Mouse (Mus musculus) right cerebral cortex, postnatal 4 days (tissue): ENCODE results near the gene Dicer1.
A peak's percentile ranks its signal among the peaks of the same experiment; 100 is the strongest.
"Not testable (repeated sequence)": the region's sequence is repeated elsewhere in the genome, so short reads cannot be mapped to it uniquely, and the experiment has no call there.

Source experiments
- DNase-seq: peaks from one replicate; pipeline ENCODE4 v3.0.0-alpha.2; 2022

The Dicer1 gene

GRCm38 (mm10) chr12:104740841-104741787, 10.6 kb downstream of the Dicer1 start:
- no peak for DNase-seq

- no peak for DNase-seq
Observed at GRCm38 (mm10) chr12:104738931-104739330, 12.8 kb downstream of the Dicer1 start.

DNA sequence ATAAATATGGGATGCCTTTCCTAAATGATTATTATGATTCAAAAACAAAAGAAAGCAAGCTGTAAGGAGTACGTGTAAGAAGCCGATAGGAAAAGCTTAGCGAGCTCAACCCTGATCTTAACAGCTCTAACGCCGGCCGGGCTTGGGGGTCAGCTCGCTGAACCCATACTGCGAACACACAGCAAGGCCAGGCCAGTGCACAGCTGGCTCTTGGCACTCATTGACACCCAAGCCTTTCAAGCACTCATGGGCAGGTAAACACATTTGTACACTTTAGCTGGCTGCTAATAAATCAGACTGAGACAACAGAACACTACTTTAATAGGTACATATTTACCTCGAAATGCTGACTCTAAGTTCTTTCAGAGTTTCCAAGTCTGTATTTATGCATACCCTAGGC, 13.3 kb downstream of the Dicer1 start:
- no peak for DNase-seq

DNA sequence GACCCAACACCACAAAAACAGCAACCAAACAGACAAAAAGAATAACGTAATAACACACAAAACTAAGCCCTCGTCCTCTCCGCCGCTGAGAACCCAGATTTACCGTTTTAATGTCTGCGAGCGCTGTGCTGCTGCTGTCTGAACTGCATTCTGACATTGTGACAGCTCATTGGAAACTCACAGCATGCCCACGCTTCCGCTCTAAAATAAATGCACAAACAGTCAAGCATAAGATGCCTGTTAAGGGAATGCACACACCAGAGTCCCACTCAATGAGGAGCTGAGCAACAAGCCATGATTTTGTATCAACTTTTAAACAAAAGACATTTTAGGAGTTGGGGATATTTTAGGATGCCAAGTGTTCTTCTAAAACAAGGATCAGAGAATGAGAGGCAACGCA, 14.1 kb downstream of the Dicer1 start:
- no peak for DNase-seq

DNA sequence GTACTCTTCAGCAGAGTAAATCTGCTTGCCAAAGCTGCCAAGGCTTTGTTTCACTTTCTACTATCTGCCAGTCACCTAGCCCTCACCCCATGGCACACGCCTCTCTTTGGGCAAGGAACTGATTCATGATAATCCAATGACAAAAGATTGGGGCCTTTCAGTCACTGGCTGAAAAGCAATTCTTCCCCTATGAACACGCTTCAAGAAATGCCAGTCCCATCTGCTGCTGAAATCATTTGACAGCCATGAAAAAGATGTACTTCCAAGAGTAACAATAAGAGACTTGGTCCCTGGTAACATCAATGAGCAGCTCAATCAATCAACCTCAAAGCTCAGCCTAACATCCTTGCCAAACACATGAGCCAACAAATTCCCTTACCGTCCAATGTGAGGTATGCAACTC, 15.8 kb downstream of the Dicer1 start:
- no peak for DNase-seq

- DNase-seq = no peak
Observed at GRCm38 (mm10) chr12:104733165-104733564, 18.6 kb downstream of the Dicer1 start.

GRCm38 (mm10) chr12:104731782-104732181, 20.0 kb downstream of the Dicer1 start:
- DNase-seq = no peak

DNA sequence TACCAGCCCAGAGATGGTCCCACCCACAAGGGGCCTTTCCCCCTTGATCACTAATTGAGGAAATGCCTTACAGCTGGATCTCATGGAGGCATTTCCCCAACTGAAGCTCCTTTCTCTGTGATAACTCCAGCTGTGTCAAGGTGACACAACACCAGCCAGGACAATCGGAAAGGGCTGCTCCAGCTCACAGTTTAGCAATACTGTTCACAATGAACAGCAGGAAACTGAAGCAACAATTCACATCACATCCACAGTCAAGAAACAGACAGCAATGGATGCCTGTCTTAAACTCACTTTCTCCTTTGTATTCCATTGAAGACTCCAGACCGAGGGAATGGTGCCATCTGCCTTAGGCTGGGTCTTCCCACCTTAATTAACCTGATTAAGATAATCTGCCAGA, 25.3 kb downstream of the Dicer1 start:
- DNase-seq = not testable (repeated sequence)

GRCm38 (mm10) chr12:104722056-104722455, 29.7 kb downstream of the Dicer1 start:
- no peak for DNase-seq

DNA sequence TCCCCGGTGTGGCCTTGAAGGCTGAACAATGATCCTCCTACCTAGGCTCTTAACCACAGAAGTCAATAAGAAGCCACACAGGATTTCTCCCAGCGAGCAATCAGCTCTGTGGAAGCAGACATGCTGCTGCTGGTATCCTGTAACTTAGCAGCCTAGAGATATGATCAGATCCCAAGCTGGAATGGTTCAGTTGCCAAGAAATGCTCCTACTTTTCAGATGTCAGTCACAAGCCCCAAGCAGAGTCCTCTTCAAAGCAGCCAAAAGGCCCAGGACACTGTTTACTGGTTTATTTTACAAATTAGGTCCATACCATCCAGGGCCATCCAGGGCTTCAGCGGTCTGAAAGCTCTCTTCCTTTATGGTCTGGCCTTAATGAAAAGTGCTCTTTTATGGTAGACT, 30.7 kb downstream of the Dicer1 start:
- DNase-seq = no peak

GRCm38 (mm10) chr12:104718956-104719355, 32.8 kb downstream of the Dicer1 start:
- DNase-seq = no peak

- DNase-seq = no peak
Observed at GRCm38 (mm10) chr12:104716409-104716808, 35.3 kb downstream of the Dicer1 start.

DNA sequence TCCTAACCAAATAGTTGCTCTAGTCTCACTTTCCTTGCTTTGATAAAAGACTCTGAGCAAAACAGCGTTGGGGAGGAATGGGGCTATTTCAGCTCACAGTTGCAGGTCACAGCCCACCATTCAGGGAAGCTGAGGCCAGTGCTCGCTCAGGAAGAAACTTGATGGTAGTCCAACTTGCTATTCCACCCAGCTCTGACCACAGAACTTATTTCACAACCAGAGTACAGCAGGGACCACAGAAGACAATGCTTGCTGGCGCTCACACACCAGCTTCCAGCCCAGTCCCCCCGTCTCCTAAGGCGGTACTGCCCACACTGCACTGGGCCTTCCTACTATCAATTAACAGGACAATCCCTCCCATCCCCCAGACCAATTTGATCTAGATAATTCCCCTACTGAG, 36.3 kb downstream of the Dicer1 start:
- DNase-seq = no peak

- DNase-seq = no peak
Observed at GRCm38 (mm10) chr12:104700266-104700665, 51.5 kb downstream of the Dicer1 start.

DNA sequence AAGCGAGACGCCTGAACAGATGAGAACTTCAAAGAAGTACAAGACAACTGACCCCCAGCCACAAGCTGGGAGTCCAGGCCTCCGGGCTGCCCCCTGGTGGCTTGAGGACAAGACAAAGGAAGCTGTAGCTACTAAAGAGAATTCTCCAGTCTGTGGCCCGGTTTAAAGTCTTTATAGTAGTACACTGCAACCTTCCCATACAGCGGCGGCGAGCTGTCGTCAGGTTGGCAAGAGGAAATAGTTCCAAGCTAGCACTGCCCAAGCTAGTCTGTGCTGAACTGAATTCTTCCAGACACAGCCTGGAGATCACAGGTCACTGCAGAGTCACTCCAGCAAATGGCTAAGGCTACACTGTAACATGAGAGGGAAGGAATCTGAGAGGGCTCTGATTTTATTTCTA, 52.0 kb downstream of the Dicer1 start:
- peak; percentile 79 for DNase-seq

DNA sequence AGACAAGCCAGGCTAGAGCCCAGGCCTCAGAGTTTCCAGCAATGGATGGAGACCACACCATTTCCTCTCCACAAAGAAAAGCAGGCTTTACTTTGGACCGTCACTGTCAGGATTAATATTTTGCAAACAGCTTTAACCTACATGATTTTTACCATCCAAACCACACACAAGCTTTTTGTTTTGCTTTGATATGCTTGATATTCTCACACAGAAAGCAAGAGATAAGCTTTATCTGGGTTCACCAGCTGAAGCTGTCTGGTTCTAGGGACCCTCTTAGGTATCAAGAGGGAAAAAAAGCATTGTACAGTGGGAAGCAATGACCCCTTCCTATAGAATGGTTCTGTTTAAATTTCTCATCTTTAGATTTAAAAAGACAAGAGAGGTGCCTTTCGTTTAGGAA, 56.2 kb downstream of the Dicer1 start:
- DNase-seq = no peak

GRCm38 (mm10) chr12:104692864-104693263, 58.9 kb downstream of the Dicer1 start:
- DNase-seq = no peak

GRCm38 (mm10) chr12:104690412-104690811, 61.3 kb downstream of the Dicer1 start:
- DNase-seq = no peak

GRCm38 (mm10) chr12:104688870-104689269, 62.9 kb downstream of the Dicer1 start:
- DNase-seq = no peak

DNA sequence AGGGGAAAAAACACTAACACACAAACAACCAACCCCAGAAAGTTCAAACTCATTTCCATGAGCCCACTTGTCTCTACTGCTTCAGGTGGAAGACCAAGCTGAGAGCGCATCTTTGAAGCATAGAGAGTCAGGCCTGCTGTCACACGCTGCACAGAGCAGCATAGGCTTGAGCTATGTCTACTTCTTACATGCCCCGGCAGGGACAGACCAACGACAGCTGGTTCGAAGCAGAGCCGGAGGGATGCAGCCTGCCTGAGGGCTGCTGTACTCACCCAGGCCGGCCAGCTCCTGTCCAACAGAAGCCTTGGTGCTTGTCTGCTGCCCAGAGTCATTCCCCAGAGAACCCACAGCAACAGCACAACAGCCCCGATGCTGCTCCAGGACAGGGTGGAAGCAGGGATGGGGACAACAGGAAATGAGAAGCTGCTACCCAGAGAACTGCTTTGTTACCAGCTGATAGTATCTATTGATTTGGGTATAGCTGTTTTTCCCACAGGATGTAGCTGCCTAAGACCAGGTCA, 67.3 kb downstream of the Dicer1 start:
- no peak for DNase-seq

GRCm38 (mm10) chr12:104679819-104680132, 72.0 kb downstream of the Dicer1 start:
- no peak for DNase-seq

DNA sequence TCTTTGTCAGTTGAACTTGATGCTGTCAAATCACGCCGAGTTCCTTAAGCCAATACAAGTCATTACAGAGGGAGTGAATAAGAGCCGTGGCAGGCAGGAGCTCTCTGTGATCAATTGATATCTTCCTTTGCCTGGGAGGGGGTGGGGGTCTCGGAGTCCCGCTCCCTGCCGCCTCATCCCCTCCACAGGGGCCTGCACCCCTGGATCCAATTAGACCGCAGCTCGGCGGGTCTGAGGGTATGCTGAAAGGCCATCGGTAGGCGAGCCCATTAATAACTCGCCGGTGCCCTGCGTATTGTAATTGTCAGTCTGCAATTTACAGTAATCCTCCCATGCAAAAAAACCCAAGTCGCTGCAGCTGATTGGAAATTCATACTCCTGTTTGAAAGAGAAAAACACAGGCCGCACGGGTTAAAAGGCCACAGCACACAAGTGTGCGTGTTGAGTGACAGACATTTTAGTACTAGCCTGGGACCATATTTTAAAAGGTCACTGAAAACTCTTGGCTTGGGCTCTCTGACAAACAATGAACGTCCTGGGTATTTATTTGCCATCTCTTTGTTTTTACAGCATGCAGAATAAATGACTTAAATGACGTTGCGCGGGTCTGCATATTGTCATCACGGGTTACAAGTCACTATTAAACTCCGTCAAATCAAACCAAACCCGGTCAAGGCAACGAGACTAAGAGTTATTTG, 72.5 kb downstream of the Dicer1 start:
- no peak for DNase-seq

DNA sequence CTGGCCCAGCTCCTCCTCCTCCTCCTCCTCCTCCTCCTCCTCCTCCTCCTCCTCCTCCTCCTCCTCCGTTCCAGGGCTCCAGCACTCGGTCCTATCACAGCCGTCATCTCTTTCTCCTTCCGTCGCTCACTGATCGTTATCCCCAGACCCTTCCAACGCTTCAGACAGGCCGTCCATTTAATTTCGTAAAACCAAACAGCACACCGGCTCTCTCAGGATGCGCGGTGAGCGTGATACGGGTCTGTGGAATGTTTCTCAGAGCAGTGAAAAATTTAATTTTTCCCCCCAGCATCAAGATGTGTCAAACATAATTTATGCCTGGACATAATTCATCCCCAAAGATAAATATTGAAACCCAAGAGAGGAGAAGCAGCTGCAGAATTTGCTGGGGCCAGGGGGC, 73.3 kb downstream of the Dicer1 start:
- no peak for DNase-seq

DNA sequence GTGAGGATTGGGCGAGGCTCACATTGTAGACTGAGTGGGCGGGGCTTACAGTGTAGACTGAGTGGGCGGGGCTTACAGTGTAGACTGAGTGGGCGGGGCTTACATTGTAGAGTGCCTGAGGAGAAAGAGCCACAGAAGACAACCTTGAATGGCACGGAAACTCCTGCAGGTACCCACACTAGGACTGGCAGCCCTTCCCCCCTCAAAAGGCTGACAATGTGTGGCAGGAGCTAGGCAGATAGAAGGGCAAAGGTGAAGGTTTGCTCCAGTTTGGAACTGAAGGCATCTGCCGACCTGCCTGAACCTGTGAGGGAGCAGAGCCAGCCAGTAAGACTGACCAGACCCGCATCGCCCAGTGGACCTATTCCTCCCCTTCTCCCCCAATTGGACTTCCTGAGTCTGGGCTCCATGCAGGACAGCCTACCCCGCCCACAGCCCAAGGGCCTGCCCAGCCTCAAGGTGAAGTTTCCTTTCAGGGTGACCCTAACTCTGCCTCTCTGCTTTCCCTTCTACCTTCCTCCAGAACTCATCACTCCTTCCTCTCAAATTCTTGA, 74.3 kb downstream of the Dicer1 start:
- no peak for DNase-seq
